Mouse (Mus musculus) megakaryocyte, embryonic 14.5 days (primary cell): ENCODE results near the gene Rasl12.

Experiments used
- FLI1 ChIP-seq: IDR thresholded peaks from 2 replicates; pipeline ENCODE4 v1.6.1; 2012; ENCODE audit warnings: low read length, inconsistent platforms, mixed read lengths
- GATA1 ChIP-seq: IDR thresholded peaks from 3 replicates; pipeline ENCODE4 v1.6.1; 2012; ENCODE audit warnings: mixed read lengths, low read length, inconsistent platforms, borderline replicate concordance

- TF ChIP-seq GATA1 (no peak), FLI1 (no peak)
Measured at GRCm38 (mm10) chr9:65356561-65356960, 41.7 kb upstream of the Rasl12 start.
